Mouse (Mus musculus) intestine, postnatal 0 days (tissue): ENCODE results near the gene Cdk17. TPM values are rescaled to one million over a fixed set of nuclear protein-coding genes. Genes with fewer than 3 reads are reported as not detected.

ENCODE experiments used
- ATAC-seq: fragments of 200-750 bp; cut with Nextera tagmentation; 2 replicates; pipeline ENCODE4 v1.8.0; 2017; ENCODE audit warnings: mild to moderate bottlenecking, moderate TSS enrichment, moderate library complexity
- H3K27ac ChIP-seq: fragments of 300-500 bp; sonication (generic); 2 replicates; pipeline ENCODE4 v1.5.1; 2014; ENCODE audit warnings: mild to moderate bottlenecking, low read depth, low read length, moderate library complexity
- H3K27me3 ChIP-seq: fragments of 300-500 bp; sonication (generic); replicated peaks from 2 replicates; pipeline ENCODE4 v1.6.1; 2014; ENCODE audit warnings: low read length, mixed read lengths; ENCODE audit not compliant: control insufficient read depth, insufficient read depth
- H3K36me3 ChIP-seq: fragments of 300-500 bp; sonication (generic); 2 replicates; pipeline ENCODE4 v1.6.1; 2014; ENCODE audit warnings: mild to moderate bottlenecking, moderate library complexity; ENCODE audit not compliant: control insufficient read depth, insufficient read depth
- H3K4me1 ChIP-seq: fragments of 300-500 bp; sonication (generic); replicated peaks from 2 replicates; pipeline ENCODE4 v1.6.1; 2014; ENCODE audit warnings: antibody characterized with exemption, low read length, mixed read lengths; ENCODE audit not compliant: control insufficient read depth, insufficient read depth
- H3K4me2 ChIP-seq: fragments of 300-500 bp; sonication (generic); replicated peaks from 2 replicates; pipeline ENCODE4 v1.6.1; 2014; ENCODE audit warnings: low read depth, mild to moderate bottlenecking, moderate library complexity
- H3K4me3 ChIP-seq: fragments of 300-500 bp; sonication (generic); 2 replicates; pipeline ENCODE4 v1.5.1; 2014; ENCODE audit warnings: low read depth, low read length
- H3K9ac ChIP-seq: fragments of 300-500 bp; sonication (generic); 2 replicates; pipeline ENCODE4 v1.6.1; 2014; ENCODE audit warnings: mild to moderate bottlenecking, low read depth, low read length
- H3K9me3 ChIP-seq: fragments of 300-500 bp; sonication (generic); 2 replicates; pipeline ENCODE4 v1.6.1; 2016; ENCODE audit warnings: mixed run types; ENCODE audit not compliant: control insufficient read depth
- CTCF ChIP-seq: sonication (generic); IDR thresholded peaks from 2 replicates; pipeline ENCODE4 v1.5.1; 2016; ENCODE audit warnings: low read depth, mild to moderate bottlenecking, control low read depth, antibody characterized with exemption, moderate library complexity
- WGBS: fragments of 180-500 bp; shearing (Covaris S2); extraction: QIAGEN DNeasy Blood & Tissue Kit; methylation state at CpG from one replicate; pipeline ENCODE4 v1.1.7; 2014; 5-methylcytosine and 5-hydroxymethylcytosine counted together
- polyA plus RNA-seq: library from polyadenylated mRNA; unstranded; fragments of >200 nt; fragmentation: Nextera tagmentation; extraction: Ambion mirVana; gene quantifications from 2 replicates; pipeline ENCODE4 v1.2.1, GENCODE M21; 2015

Cdk17 gene
- polyA plus RNA-seq, 1 experiment from 2014 or later = 8.2 TPM

- Histone ChIP-seq H3K4me3 (no peak overlapping the region), H3K27me3 (no peaks in the 10 kb centered on the region), H3K4me2 (no peak overlapping the region), H3K36me3 (no peaks in the 10 kb centered on the region; the same call in 1 of the 2 replicates), H3K9ac (no peak overlapping the region), H3K9me3 (no peaks in the 10 kb centered on the region), H3K4me1 (no peaks in the 10 kb centered on the region), H3K27ac (no peak overlapping the region)
- ATAC-seq = no peak
- 69% methylated on average over 5 of the region's 5 CpGs for WGBS
- TF ChIP-seq CTCF = no peak
Observed at GRCm38 (mm10) chr10:93285489-93285888, 124.8 kb downstream of the Cdk17 start.

GRCm38 (mm10) chr10:93287551-93288145, 127.0 kb downstream of the Cdk17 start:
- Histone ChIP-seq H3K9ac (no peak overlapping the region), H3K36me3 (no peaks in the 10 kb centered on the region; the same call in 1 of the 2 replicates), H3K4me2 (no peak overlapping the region), H3K9me3 (no peaks in the 10 kb centered on the region), H3K4me1 (no peaks in the 10 kb centered on the region), H3K27me3 (no peaks in the 10 kb centered on the region), H3K27ac (no peak overlapping the region), H3K4me3 (no peak overlapping the region)
- no peak for ATAC-seq
- no peak for TF ChIP-seq CTCF
- WGBS = 80% methylated on average over 8 of the region's 8 CpGs

- Histone ChIP-seq H3K4me1 (no peaks in the 10 kb centered on the region), H3K4me3 (no peak overlapping the region), H3K27me3 (no peaks in the 10 kb centered on the region), H3K27ac (no peak overlapping the region), H3K9me3 (no peaks in the 10 kb centered on the region), H3K36me3 (no peaks in the 10 kb centered on the region; the same call in 1 of the 2 replicates), H3K9ac (no peak overlapping the region), H3K4me2 (no peak overlapping the region)
- 46% methylated on average over 4 of the region's 4 CpGs for WGBS
- TF ChIP-seq CTCF = no peak
- no peak for ATAC-seq
Observed at GRCm38 (mm10) chr10:93288336-93288735, 127.7 kb downstream of the Cdk17 start.

- TF ChIP-seq CTCF = no peak
- no peaks in the 10 kb centered on the region for H3K27me3 ChIP-seq
- H3K4me2 ChIP-seq = no peak overlapping the region
- H3K4me1 ChIP-seq = no peaks in the 10 kb centered on the region
- 63% methylated on average over 6 of the region's 6 CpGs for WGBS
- H3K9me3 ChIP-seq = no peaks in the 10 kb centered on the region
- no peaks in the 10 kb centered on the region; the same call in 1 of the 2 replicates for H3K36me3 ChIP-seq
- no peak overlapping the region for H3K27ac ChIP-seq
- no peak overlapping the region for H3K4me3 ChIP-seq
- no peak overlapping the region for H3K9ac ChIP-seq
- ATAC-seq = no peak
Observed at GRCm38 (mm10) chr10:93289404-93289803, 128.7 kb downstream of the Cdk17 start.

- H3K4me3 ChIP-seq = no peak overlapping the region
- WGBS = 27% methylated on average over 7 of the region's 7 CpGs
- TF ChIP-seq CTCF = peak; percentile 89
- H3K4me1 ChIP-seq = no peaks in the 10 kb centered on the region
- H3K4me2 ChIP-seq = no peak overlapping the region
- peak; percentile 69 for ATAC-seq
- no peaks in the 10 kb centered on the region for H3K36me3 ChIP-seq
- no peak overlapping the region for H3K27ac ChIP-seq
- H3K27me3 ChIP-seq = no peaks in the 10 kb centered on the region
- H3K9ac ChIP-seq = no peak overlapping the region
- H3K9me3 ChIP-seq = no peaks in the 10 kb centered on the region
Observed at GRCm38 (mm10) chr10:93291352-93291751, 130.7 kb downstream of the Cdk17 start.

- no peaks in the 10 kb centered on the region for H3K36me3 ChIP-seq
- WGBS = 3% methylated on average over 6 of the region's 6 CpGs
- H3K4me3 ChIP-seq = no peak overlapping the region
- no peak overlapping the region for H3K27ac ChIP-seq
- TF ChIP-seq CTCF = peak; percentile 88
- no peaks in the 10 kb centered on the region for H3K4me1 ChIP-seq
- no peak overlapping the region for H3K4me2 ChIP-seq
- H3K9ac ChIP-seq = no peak overlapping the region
- no peaks in the 10 kb centered on the region for H3K27me3 ChIP-seq
- peak; percentile 61 for ATAC-seq
- no peaks in the 10 kb centered on the region for H3K9me3 ChIP-seq
Observed at GRCm38 (mm10) chr10:93291843-93292242, 131.2 kb downstream of the Cdk17 start.
